Mouse (Mus musculus) neural tube, embryonic 13.5 days (tissue): ENCODE measurements around the gene Tldc1. TPM values are rescaled to one million over a fixed set of nuclear protein-coding genes. Genes with fewer than 3 reads are reported as not detected.

ENCODE experiments used
- polyA plus RNA-seq: library from polyadenylated mRNA; unstranded; fragments of >200 nt; fragmentation: Nextera tagmentation; extraction: Ambion mirVana; gene quantifications from 2 replicates; pipeline ENCODE4 v1.2.1, GENCODE M21; 2015

Gene Tldc1
- polyA plus RNA-seq, 1 experiment from 2014 or later = 14.6 TPM

Other genes starting within 250 kb of the Tldc1 start
- 61.0 and 64.3 TPM in 2 replicates for gene Mbtps1, start 219.7 kb downstream of the Tldc1 start, polyA plus RNA-seq
- gene Hsdl1, start 203.2 kb downstream of the Tldc1 start, polyA plus RNA-seq = 121 and 131 TPM in 2 replicates
- 0.18 and 0.25 TPM in 2 replicates for gene Dnaaf1, start 203.2 kb downstream of the Tldc1 start, polyA plus RNA-seq
- gene Taf1c, start 173.2 kb downstream of the Tldc1 start, polyA plus RNA-seq = 13.5 and 14.7 TPM in 2 replicates
- gene Adad2, start 165.7 kb downstream of the Tldc1 start, polyA plus RNA-seq = not detected in 2 replicates
- gene Kcng4, start 142.7 kb downstream of the Tldc1 start, polyA plus RNA-seq = not detected in 2 replicates
- gene Wfdc1, start 112.1 kb downstream of the Tldc1 start, polyA plus RNA-seq = 2.8 and 3.4 TPM in 2 replicates
- 0.06 and 0.15 TPM in 2 replicates for gene Atp2c2, start 78.4 kb downstream of the Tldc1 start, polyA plus RNA-seq
- gene Cotl1, start 62.1 kb upstream of the Tldc1 start, polyA plus RNA-seq = 121 and 123 TPM in 2 replicates
- gene Klhl36, start 83.8 kb upstream of the Tldc1 start, polyA plus RNA-seq = 12.3 and 12.4 TPM in 2 replicates
- 116 and 125 TPM in 2 replicates for gene Usp10, start 131.9 kb upstream of the Tldc1 start, polyA plus RNA-seq
- gene Gm20388, start 132.4 kb upstream of the Tldc1 start, polyA plus RNA-seq = 0.27 TPM in 1 of 2 replicates, not detected in the other
- gene Crispld2, start 214.0 kb upstream of the Tldc1 start, polyA plus RNA-seq = 4.3 TPM in 2 replicates